Mouse (Mus musculus) ES-E14 (cell line): Measurements from ENCODE around the gene Fez2.

Experiments used
- CHD2 ChIP-seq: IDR thresholded peaks from 2 replicates; pipeline ENCODE4 v1.6.1; 2014; ENCODE audit warnings: mild to moderate bottlenecking, low read depth, low read length, inconsistent platforms
- ZNF384 ChIP-seq: IDR thresholded peaks from 2 replicates; pipeline ENCODE4 v1.6.1; 2012; ENCODE audit warnings: low read depth, low read length, inconsistent platforms

GRCm38 (mm10) chr17:78347111-78347801 is 70.7 kb downstream of the Fez2 start:
- TF ChIP-seq ZNF384 (no peak), CHD2 (no peak)
